Mouse (Mus musculus) lung, postnatal 36 days (tissue): ENCODE data around the gene Mcoln1.
A peak's percentile ranks its signal among the peaks of the same experiment; 100 is the strongest.

Source experiments
- DNase-seq: peaks from one replicate; pipeline ENCODE4 v3.0.0; 2022; ENCODE audit warnings: mixed read lengths

Gene Mcoln1

GRCm38 (mm10) chr8:3500235-3501090 is at the start of gene Mcoln1:
Gene Mcoln1, plus strand, starts transcription at chr8:3500457.
- DNase-seq = peak; percentile 99

GRCm38 (mm10) chr8:3450670-3451069 is 49.6 kb upstream of the Mcoln1 start:
- peak; percentile 50 for DNase-seq

GRCm38 (mm10) chr8:3451992-3452391 is 48.3 kb upstream of the Mcoln1 start:
- no peak for DNase-seq

- no peak for DNase-seq
Measured at GRCm38 (mm10) chr8:3463248-3463647, 37.0 kb upstream of the Mcoln1 start.

GRCm38 (mm10) chr8:3464309-3464708 is 35.9 kb upstream of the Mcoln1 start:
- peak; percentile 66 for DNase-seq

GRCm38 (mm10) chr8:3467006-3467885 is 33.0 kb upstream of the Mcoln1 start, which contains the start of gene Pex11g:
Gene Pex11g, minus strand, starts transcription at chr8:3467680.
- peak; percentile 100 for DNase-seq

GRCm38 (mm10) chr8:3467886-3468545 is 32.2 kb upstream of the Mcoln1 start:
- DNase-seq = no peak

GRCm38 (mm10) chr8:3468838-3469237 is 31.4 kb upstream of the Mcoln1 start:
- peak; percentile 30 for DNase-seq

GRCm38 (mm10) chr8:3470562-3470961 is 29.7 kb upstream of the Mcoln1 start, which contains the start of gene Tex45:
Gene Tex45, plus strand, starts transcription at chr8:3470862.
- no peak for DNase-seq

GRCm38 (mm10) chr8:3475715-3476429 is 24.4 kb upstream of the Mcoln1 start:
- no peak for DNase-seq

GRCm38 (mm10) chr8:3480221-3480785 is 20.0 kb upstream of the Mcoln1 start:
- DNase-seq = peak; percentile 25

GRCm38 (mm10) chr8:3481605-3482004 is 18.7 kb upstream of the Mcoln1 start:
- DNase-seq = peak; percentile 53

- DNase-seq = no peak
Measured at GRCm38 (mm10) chr8:3482240-3482740, 18.0 kb upstream of the Mcoln1 start.

- peak; percentile 56 for DNase-seq
Measured at GRCm38 (mm10) chr8:3483546-3483945, 16.7 kb upstream of the Mcoln1 start.

- no peak for DNase-seq
Measured at GRCm38 (mm10) chr8:3485192-3485591, 15.1 kb upstream of the Mcoln1 start.

GRCm38 (mm10) chr8:3492901-3493844 is 7.1 kb upstream of the Mcoln1 start, which contains the start of gene Zfp358:
Gene Zfp358, plus strand, starts transcription at chr8:3493138.
- DNase-seq = peak; percentile 77

GRCm38 (mm10) chr8:3493845-3494208 is 6.4 kb upstream of the Mcoln1 start:
- no peak for DNase-seq

GRCm38 (mm10) chr8:3495578-3496427 is 4.5 kb upstream of the Mcoln1 start:
- no peak for DNase-seq

- DNase-seq = no peak
Measured at GRCm38 (mm10) chr8:3496428-3496748, 3.9 kb upstream of the Mcoln1 start.

GRCm38 (mm10) chr8:3498583-3498982 is 1.7 kb upstream of the Mcoln1 start:
- no peak for DNase-seq
